Mouse (Mus musculus): ENCODE measurements around the gene Dip2c. TPM values are rescaled to one million over a fixed set of nuclear protein-coding genes. Genes with fewer than 3 reads are reported as not detected.

Dip2c gene
- total RNA-seq, 2 experiments from 2014 or later, result 70.4 to 72.8 TPM

DNA sequence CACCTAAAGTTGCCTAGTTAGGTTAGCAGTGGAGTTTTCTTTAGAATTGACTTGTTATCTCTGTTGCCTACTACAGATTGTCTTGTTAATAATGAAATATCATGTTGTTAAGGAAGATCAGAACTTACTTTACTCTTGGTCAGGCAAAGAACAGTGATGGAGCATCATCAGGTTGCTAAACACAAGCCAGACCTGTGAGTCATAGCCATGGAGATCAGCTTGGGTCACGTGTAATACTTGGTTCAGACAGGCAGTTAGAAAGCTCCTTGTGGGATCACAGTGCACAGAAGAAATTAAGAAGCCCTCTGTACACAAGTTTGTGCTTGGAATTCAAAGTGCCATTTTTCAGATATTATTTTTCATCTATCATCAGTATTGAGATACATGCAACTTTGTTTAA, 48.9 kb downstream of the Dip2c start:
- no peak for DNase-seq (ENCODE audit: low spot score in 2 of 2)

DNA sequence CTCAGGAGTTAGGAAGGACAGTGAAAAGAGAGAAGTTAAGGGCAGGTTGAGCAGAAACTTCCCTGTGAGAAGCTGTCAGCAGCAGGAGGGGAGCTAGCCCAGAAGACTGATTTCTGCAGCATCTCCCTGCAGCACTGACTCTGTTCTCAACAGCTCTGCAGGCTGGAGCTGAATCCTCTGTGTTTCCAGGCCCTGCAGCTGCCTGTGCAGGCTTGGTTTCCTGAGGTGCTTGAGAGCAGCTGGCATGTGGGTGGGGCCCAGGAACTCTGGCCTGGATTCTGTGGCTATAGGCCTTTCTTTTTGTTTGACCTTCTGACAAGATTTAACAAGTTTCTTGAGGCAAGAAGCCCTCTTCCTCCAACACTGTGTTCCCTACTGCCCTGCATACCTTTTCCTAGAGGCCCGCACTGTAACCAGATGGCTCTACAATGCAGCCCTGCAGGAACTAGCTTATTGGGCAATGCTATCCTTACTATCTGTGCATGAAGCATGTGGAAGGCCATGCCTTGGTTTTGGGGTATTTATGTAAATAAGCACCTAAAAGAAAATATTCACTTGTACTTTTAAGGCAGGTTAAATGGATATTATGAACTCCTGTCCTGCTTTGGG, 53.1 kb downstream of the Dip2c start:
- DNase-seq (ENCODE audit: low spot score in 2 of 2), result no peak

DNA sequence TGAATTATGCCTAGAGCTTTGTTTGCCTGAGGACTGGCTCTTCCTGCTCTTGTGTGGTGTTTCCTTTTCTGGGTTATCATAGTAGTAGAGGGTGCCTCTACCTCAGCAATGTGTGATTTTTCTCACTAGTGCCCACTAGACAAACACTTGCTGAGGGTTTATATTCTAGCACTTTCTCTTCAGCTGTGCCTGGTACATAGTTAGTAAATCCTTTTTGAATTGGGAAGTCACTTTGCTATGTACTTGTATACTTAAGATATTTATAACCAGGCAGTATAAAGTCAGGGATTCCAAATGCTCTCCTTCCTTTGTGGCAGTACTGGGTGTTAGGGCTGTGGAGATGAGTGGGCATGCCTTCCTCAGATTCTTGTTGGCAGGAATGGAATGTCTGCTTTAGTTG, 56.9 kb downstream of the Dip2c start:
- no peak for DNase-seq (ENCODE audit: low spot score in 2 of 2)

DNA sequence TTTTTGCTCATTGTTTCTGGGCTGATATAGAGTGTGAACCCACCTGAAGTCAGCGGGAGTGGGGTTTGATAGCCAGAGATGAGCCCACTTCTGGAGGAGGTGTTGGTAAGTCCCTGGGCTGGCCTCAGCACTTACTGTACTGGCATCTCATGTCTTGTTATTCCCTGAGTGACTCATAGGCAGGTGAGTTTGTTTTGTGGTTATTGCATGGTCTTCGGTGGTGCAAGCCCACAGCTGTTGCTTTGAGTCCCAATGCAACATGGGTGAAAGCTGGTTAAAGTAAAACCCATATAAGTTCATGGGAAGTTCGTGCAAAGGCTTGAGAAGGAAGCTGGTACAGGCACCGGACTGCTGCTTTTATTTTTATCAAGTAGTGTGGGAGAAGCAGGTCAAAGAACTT, 64.0 kb downstream of the Dip2c start:
- DNase-seq (ENCODE audit: low spot score in 2 of 2), result no peak

DNA sequence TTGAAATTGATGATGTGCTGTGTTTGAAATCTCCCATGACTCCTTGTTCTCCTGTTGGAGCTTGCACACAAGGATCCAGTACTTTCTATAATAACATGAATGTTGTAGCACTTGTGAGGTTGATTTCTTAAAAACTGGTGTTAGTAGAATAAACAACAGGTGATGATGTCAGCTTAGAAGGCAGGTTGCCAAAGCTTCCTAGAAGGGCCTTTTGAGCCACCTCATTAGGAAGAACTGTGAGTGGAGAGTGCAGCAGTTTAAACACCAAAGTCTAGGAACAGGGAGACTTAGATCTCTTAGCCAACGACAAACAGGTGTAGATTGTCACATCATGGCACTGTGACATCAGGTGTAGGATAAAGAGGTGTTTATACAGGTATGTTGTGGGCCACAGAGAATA, 66.4 kb downstream of the Dip2c start:
- DNase-seq (ENCODE audit: low spot score in 2 of 2), result no peak

DNA sequence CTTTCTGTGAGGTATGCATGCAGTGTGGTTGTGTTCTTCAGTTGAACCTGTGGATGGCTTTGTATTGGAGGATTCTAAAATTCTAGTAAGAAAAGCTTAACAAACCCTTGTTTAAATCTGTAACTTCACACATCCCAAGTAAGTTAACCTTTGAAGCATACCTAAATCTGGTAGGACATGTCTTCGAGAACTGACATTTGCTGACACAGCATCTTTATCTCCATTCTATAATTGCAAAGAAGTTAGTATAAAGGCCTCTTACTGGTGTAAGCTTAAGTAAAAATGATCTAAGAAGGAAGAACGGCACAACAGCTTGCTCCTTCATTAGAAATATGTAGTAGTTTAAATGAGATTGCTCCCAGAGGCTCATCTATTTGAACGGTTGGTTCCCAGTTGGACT, 71.1 kb downstream of the Dip2c start:
- no peak for DNase-seq (ENCODE audit: low spot score in 2 of 2)

DNA sequence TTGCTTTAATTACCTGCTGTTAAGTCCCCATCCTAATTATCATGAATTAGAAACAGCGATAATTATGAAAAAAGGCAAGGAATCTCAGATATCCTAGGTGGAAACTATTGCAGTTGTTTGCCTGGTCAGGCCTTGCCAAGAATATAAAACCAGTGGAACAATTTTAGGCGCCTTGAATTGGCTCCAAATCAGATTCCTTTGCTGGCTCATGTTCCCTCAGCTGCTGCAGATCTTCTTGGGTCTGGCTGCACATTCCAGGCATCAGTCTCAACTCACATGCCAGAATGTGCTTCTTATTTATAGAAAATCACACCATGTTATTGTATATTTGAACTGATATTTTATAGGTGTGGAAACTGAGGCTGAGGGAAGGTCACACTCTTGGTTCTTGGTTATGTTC, 74.3 kb downstream of the Dip2c start:
- DNase-seq (ENCODE audit: low spot score in 2 of 2), result no peak

DNA sequence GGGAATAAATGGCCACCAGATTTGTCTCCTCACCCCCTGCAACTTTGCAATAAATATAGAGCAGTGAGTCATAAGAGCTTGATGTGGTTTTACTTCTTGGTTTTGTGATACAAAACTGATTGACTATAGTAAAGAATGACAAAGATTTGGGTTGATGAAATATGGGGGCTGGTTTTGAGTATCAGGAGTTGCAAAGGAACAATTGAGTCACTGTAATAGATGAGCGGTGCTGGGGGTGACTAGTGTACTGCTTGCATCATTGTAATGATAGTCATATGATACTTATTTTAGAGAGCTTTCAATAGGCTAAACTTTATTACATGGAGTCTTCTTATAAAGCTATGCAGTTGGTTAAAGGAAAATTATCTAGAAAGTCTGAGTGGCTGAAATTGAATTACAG, 77.6 kb downstream of the Dip2c start:
- DNase-seq (ENCODE audit: low spot score in 2 of 2), result no peak

DNA sequence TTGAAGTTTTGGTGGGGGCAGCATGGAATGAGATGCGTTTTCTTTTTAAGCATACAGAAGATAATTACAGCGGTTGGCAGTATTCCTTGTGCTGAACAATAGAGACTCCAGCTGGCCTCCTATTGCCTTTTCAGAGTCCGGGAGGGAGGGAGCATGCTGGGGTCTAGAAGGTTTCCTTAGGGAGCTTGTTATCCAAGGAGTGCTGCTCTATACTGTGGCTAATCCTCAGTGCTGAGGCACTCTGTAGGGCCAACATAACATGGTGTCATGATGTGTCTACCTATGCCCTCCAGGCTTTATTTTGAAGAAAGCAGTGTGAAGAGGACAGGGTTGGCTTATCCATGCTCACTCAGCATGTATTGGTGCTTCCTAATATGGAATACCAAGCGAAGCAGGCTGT, 79.0 kb downstream of the Dip2c start:
- no peak for DNase-seq (ENCODE audit: low spot score in 2 of 2)

DNA sequence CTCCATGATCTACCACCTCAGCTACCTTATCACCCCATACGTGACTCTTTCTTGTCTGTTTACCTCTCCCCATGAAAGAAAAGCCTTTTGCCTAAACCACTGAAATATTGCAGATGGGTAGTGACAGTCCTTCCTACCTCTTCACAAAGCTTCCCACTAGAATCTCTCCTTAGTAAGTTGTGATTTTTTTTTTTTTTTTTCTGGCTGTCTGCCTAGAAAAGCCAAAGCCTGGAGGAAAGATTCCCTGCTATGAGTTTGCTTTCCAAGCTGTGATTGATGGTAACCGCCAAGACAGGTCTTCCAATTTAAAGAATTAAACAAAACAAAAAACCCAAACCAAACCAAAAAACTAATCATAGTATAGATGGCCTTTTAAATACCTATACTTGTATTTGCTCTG, 85.1 kb downstream of the Dip2c start:
- DNase-seq (ENCODE audit: low spot score in 2 of 2), result no peak

DNA sequence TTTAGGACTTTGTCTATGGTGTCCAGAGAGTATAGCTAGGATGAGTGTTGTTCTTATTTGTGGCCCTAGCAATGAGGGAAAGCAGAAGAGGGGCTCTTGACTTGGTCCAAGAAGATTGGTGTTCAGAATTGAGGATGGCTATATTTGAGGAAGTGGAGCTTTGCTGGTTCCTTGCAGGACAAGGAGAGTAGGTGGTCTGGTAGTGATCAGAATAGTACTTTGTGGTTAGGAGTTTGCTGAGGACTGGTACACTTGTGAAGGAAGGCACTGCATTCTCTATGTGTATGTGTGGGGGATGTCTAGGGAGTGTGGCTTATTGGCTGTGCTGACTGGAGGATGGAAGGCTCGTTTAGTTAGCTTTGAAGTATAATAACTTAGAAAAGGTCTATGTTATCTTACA, 95.1 kb downstream of the Dip2c start:
- no peak for DNase-seq (ENCODE audit: low spot score in 2 of 2)

DNA sequence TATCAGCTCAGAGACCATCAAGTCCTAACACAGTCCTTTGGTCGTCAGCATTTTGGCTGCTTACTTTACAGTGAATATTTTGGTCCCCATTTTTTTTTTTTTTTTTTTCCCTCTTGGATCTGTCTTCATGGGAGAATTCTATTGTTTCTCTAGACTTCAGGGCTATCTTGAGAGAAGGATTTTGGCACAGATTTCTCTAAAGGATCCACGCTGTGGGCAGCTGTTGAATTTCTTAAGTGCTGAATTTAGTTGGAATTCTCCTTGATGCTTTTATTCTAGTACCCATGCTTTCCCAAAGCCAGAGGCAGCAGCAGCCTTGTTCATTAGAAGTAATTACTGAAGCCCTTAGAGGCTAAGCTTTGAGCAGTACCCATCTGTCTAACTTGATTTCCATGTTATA, 100.8 kb downstream of the Dip2c start:
- no peak for DNase-seq (ENCODE audit: low spot score in 2 of 2)

DNA sequence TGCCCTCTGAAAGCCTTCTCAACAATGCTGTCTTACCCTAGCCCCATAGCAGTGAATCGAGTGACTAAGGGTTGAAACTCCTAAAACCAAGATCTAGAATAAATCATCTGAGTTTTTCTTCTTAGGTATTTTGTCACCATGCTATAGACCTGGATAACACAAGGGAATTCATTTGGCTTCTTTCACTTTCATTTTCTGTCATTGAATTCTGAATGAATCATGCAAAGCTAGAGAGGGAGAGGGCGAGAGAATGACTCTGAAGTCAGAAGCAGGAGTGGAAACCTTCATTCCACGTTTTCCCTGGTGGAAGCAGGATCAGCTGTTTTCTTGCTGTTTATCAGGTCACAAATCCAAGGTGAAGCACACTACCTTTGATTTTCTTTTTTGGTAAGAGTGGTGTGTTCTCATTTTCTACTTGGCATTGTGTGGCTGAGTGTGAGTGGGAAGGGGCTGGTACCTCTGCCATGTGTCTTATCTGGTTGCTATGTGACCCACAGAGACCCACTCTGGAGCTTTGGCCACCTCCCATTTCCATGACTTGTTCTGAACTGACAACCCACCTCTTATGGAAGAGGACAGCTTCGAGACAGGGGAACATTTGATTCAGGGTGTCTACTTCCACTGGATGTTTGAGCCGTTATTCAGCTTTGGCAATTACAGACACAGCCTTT, 104.5 kb downstream of the Dip2c start:
- no peak for DNase-seq (ENCODE audit: low spot score in 2 of 2)

DNA sequence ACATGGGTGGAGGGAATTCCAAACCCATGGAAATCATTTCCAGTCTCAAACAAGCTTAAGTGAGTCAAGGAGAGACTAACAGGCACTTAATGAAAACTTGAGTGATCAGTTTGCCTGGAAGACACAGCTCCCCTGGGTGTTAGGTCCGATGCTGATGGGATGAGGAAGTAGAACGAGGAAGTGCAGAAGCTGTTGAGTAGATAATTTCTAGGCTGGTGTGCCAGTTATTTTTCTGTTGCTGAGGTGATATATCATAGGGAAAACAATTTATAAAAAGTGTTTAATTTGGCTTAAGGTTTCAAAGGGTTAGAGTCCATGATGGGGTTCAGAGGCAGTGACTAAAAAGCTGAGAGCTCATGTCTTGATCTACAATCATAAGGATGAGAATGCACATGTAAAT, 111.7 kb downstream of the Dip2c start:
- DNase-seq (ENCODE audit: low spot score in 2 of 2), result no peak

DNA sequence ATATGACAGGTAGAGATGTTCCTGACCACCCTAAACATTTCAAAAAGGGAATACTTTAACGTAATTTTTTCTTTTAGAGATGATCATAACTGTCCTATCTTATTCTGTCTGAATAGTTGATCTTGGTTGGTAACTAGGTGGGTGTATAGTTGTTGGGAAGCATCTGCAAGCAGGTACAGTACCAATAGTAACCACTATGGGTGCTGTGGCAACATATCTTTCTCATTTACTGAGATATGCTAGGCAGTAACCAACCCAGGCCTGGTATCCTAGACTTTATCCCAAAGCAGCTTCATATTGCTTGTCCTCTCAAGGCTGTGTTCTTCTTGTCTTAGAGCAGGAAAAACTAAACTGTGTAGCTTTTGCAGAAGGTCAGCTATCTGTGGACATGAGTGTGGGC, 113.0 kb downstream of the Dip2c start:
- no peak for DNase-seq (ENCODE audit: low spot score in 2 of 2)

DNA sequence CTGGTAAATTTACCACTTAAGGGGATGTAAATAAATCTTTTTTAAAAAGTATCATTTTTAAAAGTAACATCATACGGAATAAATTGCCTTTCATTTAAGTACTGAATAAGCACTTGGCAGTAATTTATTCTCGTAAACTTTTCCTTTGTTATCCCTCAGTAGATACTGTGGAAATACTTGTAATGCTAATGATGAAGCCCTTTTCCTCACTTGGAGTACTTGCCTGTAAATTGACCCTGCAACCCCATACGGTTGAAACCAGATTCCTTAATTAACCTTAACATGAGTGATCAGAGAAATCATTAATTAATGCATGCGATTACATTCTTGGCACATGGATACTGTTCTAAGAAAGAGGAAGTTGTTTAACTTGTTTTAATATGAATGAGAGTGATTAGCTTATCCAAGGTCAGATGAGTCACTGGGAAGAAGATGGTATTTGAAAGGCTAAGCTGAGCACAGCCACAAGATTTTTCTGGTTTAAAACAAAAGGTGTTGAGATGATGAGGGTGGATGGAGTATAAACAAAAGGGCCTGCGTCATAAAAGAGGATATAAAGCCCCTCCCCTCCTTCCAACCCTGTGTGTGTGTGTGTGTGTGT, 114.0 kb downstream of the Dip2c start:
- no peak for DNase-seq (ENCODE audit: low spot score in 2 of 2)

DNA sequence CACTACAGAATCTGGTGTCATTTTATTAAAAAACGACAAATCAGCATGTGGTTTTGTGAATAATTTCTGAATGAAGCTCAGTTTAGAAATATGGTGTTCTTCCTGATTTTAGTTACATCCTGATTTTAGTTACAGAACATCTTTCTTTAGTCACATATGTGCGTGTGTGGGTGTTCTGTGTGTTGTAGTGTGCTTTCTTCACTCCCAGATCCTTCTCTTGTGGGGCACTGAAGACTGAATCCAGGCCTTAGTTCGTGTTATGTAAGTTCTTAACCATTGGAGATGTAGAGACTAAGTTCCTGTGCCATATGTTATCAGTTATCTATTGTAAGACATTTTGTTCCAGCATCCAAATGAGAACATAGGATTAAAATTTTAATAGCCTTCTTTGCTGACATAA, 117.1 kb downstream of the Dip2c start:
- DNase-seq (ENCODE audit: low spot score in 2 of 2), result no peak

DNA sequence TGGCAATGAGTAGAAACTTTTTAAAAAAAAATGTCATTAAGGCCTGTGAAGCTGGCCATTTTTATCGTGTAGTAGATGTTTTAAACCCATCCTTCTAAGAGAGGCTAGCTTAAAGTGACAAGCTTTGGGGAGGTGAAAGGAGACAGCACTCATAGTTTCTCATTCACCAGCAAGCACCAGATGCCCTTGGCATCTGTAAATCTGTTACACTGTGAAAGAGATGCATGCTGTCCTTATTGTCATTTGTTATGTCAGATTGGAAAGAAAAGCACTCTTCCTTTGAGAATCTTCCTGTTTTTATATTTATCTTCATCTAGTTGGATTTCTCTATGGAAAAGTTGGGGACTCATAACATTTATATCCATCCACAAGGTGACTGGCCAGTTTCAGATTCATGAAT, 119.0 kb downstream of the Dip2c start:
- no peak for DNase-seq (ENCODE audit: low spot score in 2 of 2)

DNA sequence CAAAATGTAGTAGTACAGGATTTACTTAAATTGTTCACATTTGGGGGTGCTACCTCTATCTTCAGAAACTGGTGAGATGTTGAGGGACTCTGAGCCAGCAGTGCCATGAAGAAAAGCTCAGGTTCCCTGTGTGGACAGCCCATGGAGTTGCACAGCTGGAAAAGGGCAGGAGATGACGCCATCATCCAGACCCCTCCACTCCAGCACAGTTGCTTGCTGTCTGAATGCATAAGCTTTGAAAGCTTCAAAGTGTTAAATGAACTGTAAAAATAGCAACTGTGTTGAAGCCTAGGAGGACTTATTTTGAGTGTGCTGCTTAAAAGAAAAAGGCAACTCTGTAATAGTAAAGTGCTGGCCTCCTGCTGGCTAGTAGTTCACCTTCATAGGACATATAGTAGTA, 122.5 kb downstream of the Dip2c start:
- no peak for DNase-seq (ENCODE audit: low spot score in 2 of 2)

DNA sequence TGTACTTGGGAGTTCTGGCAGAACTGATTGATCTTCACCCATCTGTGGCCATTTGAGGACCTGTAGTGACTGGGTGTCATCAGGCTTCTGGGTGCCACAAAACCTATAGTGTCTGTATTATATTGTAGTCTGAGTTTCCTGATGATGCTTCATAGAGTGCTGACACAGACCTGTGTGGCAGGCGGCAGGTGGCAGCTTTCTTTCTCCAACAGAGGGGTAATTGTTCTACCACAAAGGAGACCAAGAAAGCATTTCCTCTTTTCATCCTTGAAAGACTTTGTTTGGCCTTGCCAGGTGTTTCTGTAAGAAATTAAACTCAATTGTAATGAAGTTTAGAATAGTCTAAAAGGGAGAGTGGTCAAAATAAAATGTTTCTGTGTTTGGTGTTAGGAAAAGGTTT, 129.1 kb downstream of the Dip2c start:
- no peak for DNase-seq (ENCODE audit: low spot score in 2 of 2)

DNA sequence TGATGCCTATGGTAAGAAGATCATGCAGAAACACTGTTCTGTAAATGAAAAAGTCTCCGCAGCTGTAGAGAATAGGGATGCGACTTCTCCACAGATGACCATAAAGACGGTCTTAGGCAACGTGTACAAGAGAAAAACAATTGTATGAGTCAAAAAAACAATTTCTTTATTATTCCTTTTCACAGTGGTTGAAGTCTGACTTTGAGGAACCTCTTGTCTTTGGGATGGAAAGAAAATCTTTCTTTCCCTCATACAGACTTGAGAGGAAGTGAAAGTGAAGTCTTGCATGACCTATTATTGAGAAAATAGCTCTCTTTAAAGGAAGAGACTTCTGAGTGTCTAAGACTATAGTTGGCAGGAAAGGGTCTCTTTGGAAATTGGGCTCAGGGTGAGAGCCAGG, 132.7 kb downstream of the Dip2c start:
- no peak for DNase-seq (ENCODE audit: low spot score in 2 of 2)

DNA sequence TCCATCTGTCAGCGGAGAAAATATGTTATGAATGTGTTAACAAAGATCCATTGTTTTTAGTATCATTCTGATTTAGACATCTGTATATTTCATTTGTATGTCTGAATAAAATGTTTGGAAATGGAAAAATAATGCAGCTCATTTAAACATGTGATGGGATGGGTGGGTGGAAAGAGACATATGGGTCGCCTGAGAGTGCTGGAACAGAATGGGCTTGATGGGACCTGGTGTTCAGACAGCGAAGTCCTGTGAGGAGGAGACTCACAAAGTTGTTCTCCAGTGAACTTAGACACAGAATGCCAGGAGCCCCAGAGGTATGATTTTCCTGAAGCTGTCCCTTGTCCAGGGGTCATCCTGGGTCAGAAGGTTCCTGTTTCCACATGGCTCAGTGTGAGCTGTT, 142.1 kb downstream of the Dip2c start:
- no peak for DNase-seq (ENCODE audit: low spot score in 2 of 2)

DNA sequence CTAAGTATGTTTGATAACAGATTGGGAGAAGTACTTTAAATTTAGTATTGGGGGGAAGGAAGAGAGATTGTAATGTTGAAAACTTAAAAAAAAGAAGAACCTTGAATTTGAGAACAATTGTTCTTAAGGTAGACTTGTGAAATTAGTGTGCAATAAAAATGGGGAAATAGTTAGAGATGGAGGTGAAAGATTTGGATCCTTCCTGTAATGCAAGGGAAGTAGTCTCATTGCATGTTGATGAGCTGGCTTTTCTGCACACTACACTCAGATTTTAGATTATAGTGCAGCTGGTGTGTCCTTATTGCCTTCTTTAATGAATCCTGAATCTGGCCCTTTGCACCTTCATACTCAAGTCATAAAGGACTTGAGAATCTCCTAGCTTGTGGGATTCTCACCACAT, 142.9 kb downstream of the Dip2c start:
- DNase-seq (ENCODE audit: low spot score in 2 of 2), result no peak

All from layer of hippocampus, postnatal 10 days (tissue).